Mouse (Mus musculus): ENCODE data around the gene Cd33. TPM values are rescaled to one million over a fixed set of nuclear protein-coding genes. Genes with fewer than 3 reads are reported as not detected.

Cd33 gene
- 26.9 and 29.0 TPM in 2 replicates for total RNA-seq (2017)

DNA sequence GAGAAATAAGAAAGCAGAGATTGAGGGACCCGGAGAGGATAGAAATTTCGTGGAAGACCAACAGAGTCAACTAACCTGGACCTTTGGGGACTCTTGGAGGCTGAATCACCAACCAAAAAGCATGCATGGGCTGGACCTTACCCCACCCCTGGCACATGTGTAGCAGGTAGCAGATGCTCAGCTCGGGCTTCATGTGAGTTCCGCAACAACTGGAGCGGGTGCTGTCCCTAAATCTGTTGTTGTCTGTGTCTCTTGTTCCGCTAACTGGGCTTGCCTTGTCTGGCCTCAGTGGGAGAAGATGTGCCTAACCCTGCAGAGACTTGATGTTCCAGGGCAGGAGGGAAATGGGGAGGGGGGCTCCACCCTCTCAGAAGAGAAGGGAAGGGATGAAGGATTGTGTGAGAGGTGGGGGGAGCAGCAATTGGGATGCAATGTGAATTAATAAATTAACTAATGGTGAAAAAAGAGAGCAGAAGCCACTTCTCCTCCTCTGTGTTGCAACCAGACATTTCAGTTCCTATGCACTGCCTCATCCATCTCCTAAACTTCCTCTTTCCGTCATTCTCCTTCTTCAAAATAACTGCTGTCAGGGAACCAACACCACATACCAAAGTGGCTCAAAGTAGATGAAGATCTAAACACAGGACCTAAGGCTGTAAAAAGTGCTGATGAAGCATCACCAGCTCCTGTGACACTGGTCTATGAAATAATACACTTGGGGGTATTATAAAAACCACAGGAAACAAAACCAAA, at the start of gene Cd33:
Cd33 (minus strand) TSS at position 204 of the 753 bp plus-strand sequence.
- ATAC-seq (replicated peaks in 1 of 2; ENCODE audit: insufficient read depth in 1 of 2, low FRiP score in 2 of 2, low TSS enrichment in 1 of 2, low read depth in 1 of 2, poor library complexity in 2 of 2, severe bottlenecking in 2 of 2) = peak; percentile 71 to 75

DNA sequence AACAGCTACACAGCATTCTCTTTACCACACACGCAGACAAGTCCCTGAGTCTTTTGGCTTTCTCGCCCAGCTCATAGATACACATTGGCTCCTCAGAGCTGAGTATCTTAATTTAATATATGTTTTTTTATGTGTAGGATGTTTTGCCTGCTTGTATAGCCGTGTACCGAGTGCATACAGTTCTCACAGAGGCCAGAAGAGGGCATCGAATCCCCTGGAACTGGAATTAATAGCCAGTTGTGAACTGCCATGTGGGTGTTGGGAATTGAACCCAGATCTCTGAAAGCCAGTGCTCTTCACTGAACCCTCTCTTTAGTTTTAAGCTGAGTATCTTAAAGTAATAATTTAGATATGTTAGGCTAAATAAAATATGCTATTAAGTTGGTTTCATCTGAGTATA, 40.6 kb upstream of the Cd33 start:
- ATAC-seq (replicated peaks in 1 of 2; ENCODE audit: insufficient read depth in 1 of 2, low FRiP score in 2 of 2, low TSS enrichment in 1 of 2, low read depth in 1 of 2, poor library complexity in 2 of 2, severe bottlenecking in 2 of 2) = no peak

DNA sequence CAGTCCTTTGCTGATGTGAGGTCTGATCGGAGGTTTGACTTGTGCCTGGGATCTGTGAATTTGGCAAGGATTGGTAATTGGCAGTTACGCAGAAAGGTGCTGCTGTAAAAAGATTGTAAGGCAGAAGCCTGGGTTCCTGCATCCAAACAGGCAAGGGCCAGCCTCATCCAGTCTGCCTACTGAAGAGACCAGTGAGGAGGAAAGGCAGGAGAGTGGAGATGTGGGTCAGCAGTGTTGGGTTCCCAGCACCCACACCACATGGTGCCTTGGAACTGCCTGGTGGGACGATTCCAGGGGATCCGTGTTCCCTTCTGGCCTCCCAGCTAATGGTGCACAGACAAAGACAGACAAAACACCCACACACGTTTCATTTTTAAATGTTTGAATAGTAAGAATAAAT, 36.3 kb upstream of the Cd33 start:
- no peak for ATAC-seq (replicated peaks in 1 of 2; ENCODE audit: insufficient read depth in 1 of 2, low FRiP score in 2 of 2, low TSS enrichment in 1 of 2, low read depth in 1 of 2, poor library complexity in 2 of 2, severe bottlenecking in 2 of 2)

DNA sequence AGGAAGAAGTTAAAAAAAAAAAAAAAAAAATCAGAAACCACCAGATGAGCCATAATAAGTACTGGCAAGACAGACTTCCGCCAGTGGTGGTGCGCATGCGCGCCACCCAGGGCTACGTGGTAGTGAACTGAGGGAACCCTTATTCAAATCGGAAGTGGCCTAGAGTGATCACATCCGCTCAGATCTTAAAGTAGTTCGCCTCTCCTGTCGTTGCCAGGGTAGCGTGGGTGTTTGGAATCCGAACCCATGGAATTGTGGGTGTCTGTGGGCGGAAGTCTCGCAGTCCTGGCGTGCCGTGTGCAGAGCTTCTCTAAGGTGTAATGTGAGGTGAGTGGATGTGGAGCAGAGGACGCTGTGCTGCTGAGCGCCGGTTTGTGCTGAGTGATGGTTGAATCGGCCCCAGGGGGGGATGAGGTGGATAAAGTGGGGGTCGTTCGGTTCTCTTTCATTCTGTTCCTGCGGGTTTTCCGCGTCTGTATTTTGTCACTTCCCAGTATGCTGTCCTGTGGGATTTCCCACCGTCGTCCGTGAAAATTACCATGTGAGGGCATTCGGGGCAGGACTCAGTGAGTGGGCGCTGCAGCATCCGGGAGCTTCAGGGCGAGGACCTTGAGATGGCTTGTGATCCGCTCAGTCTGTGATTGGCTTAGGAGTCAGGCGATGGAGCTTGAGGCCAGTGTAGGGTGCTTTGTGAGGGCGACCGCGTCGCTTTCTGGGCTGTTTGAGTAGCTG, 35.4 kb upstream of the Cd33 start, which contains the start of gene Zfp719:
Zfp719 (plus strand) TSS at position 171 of the 732 bp plus-strand sequence.
- ATAC-seq (replicated peaks in 1 of 2; ENCODE audit: insufficient read depth in 1 of 2, low FRiP score in 2 of 2, low TSS enrichment in 1 of 2, low read depth in 1 of 2, poor library complexity in 2 of 2, severe bottlenecking in 2 of 2) = peak; percentile 95 to 98

DNA sequence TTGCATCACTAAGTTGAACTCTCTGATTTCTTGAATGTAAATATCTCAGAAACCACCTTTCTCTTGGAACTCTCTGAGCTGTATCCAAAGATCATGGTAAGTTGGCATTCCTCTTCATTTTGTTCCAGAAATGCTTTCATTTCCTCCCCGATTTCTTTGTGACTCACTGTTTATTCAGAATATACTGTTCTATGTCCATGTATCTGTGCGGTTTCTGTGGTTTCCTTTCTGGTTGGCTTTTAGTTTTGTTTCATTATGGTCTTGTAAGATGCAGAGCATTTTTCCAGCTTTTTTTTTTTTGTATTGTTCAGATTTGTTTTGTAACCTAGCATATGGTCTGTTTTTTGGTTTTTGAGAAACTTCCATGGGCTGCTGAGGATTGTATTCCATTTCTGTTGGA, 27.0 kb upstream of the Cd33 start:
- ATAC-seq (replicated peaks in 1 of 2; ENCODE audit: insufficient read depth in 1 of 2, low FRiP score in 2 of 2, low TSS enrichment in 1 of 2, low read depth in 1 of 2, poor library complexity in 2 of 2, severe bottlenecking in 2 of 2) = no peak

DNA sequence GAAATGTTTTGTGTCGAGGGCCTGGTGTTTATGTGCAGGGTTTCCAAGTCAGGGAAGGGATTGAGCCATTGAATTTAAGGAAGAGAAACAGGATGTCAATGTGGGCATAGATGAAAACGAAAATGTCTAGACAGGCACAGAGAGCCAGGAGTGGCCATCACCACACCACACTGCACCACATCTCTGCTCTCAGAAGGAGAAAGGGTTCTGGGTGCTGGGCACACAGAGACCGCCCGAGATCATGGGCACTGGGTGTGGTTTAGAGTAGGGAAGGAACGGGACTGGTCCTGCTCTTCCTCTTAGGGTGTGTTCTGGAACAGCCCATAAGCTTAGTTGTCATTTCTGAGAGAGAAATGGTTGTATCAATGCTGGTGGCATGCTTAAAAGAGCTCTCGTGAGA, 19.1 kb upstream of the Cd33 start:
- ATAC-seq (replicated peaks in 1 of 2; ENCODE audit: insufficient read depth in 1 of 2, low FRiP score in 2 of 2, low TSS enrichment in 1 of 2, low read depth in 1 of 2, poor library complexity in 2 of 2, severe bottlenecking in 2 of 2) = 0 out of 4 replicates have a peak, but pooled peaks of 1 of the 2 experiments have one; percentile 1

DNA sequence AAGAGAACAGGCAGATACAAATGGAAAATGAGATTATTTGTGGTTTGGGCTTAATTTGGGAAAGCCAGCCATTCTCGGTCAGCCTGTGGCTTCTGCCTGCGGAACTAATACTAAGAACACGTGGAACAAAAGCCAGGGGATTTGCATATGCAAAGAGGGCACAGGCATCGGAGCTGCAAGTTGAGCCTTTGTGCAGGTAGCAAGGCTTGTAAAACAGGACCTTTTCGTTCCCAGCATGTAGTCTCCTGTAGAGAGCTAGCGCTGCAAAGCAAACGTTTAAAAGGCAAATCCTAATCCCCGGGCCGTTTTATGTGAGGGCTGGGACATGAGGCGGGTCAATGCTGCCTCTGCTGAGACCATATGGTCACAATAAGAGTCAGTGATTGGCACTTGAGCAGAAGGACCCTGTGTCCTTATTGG, 18.4 kb upstream of the Cd33 start:
- peak; percentile 30 to 44; a peak in 3 of 4 replicates for ATAC-seq (replicated peaks in 1 of 2; ENCODE audit: insufficient read depth in 1 of 2, low FRiP score in 2 of 2, low TSS enrichment in 1 of 2, low read depth in 1 of 2, poor library complexity in 2 of 2, severe bottlenecking in 2 of 2)

DNA sequence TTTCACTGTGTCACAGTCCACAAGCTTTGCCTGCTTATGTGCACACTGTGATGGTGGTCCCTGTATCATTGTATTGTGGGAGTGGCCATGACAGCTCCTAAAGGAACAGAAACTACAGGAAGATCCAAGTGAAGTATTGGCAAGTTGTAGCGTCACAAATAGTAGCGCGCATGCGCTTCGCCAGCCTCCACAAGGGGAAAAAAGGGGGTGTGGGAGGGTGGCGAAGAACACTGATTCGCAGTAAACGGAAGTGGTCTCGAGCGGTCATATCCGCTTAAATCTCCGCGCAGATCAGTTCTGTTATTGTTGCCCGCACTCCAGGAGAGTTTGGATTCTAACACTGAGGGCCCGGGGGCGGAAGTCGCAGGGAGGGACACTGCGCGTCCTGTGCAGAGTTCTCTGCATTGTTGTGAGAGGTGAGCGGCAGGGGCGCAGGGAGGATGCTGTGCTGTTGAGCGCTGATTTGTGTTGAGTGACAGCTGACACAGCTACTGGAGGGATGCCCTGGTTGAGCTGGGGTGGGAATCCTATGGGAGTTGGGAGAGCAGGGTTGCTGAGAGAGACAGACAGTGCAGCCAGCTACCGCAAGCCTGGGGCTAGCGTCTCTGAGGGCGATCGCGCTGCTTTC, 17.9 kb upstream of the Cd33 start, which contains the start of gene Zfp658:
Zfp658 (plus strand) TSS at position 251 of the 628 bp plus-strand sequence.
- peak; percentile 88 to 93 for ATAC-seq (replicated peaks in 1 of 2; ENCODE audit: insufficient read depth in 1 of 2, low FRiP score in 2 of 2, low TSS enrichment in 1 of 2, low read depth in 1 of 2, poor library complexity in 2 of 2, severe bottlenecking in 2 of 2)

DNA sequence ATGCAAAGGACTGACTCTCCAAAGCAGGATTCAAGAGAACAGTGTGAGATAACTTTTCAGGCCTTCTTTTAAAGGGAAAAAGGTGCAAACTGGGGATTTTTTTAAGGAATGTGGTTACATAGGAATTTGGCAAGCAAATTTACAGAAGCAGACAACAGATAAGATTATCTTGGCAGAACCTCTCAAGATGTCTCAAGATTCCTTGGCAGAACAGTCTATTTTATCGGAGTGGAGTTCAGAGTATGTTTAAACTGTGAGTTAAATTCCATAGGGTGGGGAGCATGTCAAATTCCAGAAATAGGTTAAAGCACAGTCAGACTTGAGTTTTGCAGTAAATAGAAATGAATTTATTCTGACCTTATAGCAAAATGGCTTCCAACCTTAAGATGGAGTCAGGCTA, 12.7 kb upstream of the Cd33 start:
- no peak for ATAC-seq (replicated peaks in 1 of 2; ENCODE audit: insufficient read depth in 1 of 2, low FRiP score in 2 of 2, low TSS enrichment in 1 of 2, low read depth in 1 of 2, poor library complexity in 2 of 2, severe bottlenecking in 2 of 2)

DNA sequence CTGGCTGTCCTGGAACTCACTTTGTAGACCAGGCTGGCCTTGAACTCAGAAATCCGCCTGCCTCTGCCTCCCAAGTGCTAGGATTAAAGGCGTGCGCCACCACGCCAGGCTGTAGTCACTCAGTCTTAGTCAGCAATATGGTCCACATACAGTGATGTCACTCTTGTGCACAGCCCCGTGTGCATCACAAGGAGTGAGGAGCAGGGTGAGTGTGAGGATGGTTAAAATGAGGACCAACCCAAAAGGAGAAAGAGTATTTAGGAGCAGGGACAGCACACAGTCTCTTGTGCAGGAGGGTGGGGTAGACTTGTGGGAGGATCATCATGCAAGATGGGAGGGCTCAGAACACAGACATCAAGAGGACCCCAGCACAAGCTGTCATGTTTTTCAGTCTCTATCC, 11.1 kb upstream of the Cd33 start:
- ATAC-seq (replicated peaks in 1 of 2; ENCODE audit: insufficient read depth in 1 of 2, low FRiP score in 2 of 2, low TSS enrichment in 1 of 2, low read depth in 1 of 2, poor library complexity in 2 of 2, severe bottlenecking in 2 of 2) = no peak

DNA sequence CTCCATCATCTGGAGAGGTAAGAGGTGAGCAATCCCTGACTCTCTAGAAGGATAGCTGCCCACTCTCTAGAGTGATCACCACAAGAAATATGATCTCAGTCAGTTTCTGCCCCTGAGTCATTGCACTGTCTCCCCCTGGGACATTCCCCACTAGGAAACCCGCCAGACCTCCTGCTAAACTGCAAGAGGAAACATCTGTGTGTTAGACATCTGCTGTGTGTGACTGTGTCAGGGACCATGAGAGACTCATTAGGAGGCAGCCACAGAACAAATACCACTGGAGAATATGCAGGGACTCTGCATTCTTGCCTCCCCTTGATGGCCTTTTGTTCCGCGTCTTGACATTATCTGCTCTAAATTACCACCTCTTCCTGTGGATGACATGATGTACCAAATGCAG, 10.3 kb upstream of the Cd33 start:
- ATAC-seq (replicated peaks in 1 of 2; ENCODE audit: insufficient read depth in 1 of 2, low FRiP score in 2 of 2, low TSS enrichment in 1 of 2, low read depth in 1 of 2, poor library complexity in 2 of 2, severe bottlenecking in 2 of 2) = peak; percentile 85 to 86

DNA sequence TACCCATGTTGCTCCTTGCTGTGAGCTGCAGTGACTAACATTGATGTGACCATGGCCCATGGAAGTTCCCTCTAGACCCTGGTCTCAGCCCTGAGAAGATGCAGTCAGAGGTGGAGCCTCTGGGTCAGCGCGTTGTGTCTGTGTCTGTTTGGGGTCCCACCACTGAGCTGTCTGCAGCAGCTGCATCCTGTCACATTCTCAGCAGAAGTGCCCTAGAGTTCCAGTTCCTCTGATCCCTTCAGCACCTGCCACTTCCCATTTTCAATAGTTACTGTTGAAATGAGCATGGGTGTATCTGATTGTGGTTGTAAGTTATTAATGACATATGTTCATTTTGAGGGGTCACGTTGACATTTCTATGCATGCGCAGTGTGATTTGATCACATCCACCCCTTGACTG, 8.9 kb upstream of the Cd33 start:
- ATAC-seq (replicated peaks in 1 of 2; ENCODE audit: insufficient read depth in 1 of 2, low FRiP score in 2 of 2, low TSS enrichment in 1 of 2, low read depth in 1 of 2, poor library complexity in 2 of 2, severe bottlenecking in 2 of 2) = peak; percentile 82 to 83

DNA sequence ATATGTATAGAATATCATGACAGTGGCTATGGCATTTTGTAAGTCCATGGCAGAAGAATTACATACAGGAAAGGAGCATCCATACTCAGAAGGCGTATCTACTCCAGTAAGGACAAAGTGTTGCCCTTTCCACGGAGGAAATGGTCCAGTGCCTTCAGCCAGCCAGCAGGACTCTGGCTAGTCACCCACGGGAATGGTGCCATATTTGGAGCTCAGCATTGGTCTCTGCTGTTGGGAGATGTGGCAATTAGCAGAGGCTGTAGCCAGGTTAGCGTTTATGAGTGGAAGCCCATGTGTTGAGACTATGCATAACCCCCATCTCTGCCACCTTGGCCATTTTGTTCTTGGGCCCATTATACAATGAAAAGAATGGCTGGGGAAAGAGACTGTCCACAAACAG, 4.0 kb upstream of the Cd33 start:
- ATAC-seq (replicated peaks in 1 of 2; ENCODE audit: insufficient read depth in 1 of 2, low FRiP score in 2 of 2, low TSS enrichment in 1 of 2, low read depth in 1 of 2, poor library complexity in 2 of 2, severe bottlenecking in 2 of 2) = no peak

DNA sequence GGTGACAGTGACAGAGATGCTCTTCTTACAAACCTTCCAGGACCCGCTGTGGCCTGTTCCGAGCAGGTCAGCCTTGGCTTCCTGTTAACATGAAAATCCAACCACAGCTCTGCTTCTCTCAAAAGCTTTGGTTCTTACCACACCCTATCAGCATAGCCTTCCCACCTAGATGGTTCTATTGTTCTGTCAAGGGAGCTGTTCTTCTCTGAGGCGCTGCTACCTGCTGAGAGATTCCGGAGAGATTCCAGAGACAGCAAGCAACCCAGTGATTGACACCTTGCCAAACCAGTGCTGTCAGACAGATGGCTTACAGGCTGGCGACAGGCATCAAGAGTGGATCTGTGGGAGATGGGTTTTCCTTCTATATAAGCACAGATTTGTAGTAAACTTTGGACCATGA, 3.4 kb upstream of the Cd33 start:
- ATAC-seq (replicated peaks in 1 of 2; ENCODE audit: insufficient read depth in 1 of 2, low FRiP score in 2 of 2, low TSS enrichment in 1 of 2, low read depth in 1 of 2, poor library complexity in 2 of 2, severe bottlenecking in 2 of 2) = no peak

DNA sequence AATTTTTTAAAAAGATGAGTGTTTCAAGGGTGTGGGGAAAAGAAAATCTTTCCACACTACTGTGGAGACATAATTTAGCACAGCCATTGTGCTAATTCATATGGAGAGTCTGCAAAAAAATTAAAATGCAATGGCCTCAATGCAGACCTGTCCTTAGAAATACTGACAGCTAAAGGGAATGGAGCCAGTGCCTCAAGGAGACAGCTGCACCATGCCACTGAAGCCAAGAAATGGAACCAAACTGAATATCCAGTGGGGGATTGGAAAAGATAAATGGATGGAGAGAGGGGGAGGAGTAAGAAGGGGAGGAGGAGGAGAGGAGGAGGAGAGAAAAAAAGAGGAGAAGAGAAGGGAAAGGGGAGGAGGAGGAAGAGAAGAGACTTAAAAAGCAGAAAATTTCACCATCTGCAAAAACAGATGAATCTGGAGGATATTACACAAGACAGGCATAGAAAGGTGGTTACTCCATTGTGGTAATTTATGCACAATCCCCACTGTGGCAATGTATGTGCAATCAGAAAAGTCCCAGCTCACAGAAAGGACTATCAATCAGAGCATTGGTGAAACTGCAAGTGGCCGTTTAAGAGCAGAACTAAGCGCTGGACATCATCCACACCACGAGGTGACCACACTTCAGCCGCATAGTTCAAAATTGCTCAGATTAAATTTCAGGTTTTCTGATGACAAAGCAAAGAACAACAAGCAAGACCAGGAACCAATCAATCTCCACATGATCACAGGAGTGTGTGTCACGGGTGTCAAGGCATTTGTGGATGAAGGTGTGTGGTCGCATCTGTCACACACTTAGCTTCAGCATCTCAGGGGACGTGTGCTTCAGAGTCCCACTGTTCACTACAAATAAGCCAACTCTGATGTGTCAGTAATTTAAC, 1.7 kb upstream of the Cd33 start:
- ATAC-seq (replicated peaks in 1 of 2; ENCODE audit: insufficient read depth in 1 of 2, low FRiP score in 2 of 2, low TSS enrichment in 1 of 2, low read depth in 1 of 2, poor library complexity in 2 of 2, severe bottlenecking in 2 of 2) = peak; percentile 38 to 75; a peak in 3 of 4 replicates

DNA sequence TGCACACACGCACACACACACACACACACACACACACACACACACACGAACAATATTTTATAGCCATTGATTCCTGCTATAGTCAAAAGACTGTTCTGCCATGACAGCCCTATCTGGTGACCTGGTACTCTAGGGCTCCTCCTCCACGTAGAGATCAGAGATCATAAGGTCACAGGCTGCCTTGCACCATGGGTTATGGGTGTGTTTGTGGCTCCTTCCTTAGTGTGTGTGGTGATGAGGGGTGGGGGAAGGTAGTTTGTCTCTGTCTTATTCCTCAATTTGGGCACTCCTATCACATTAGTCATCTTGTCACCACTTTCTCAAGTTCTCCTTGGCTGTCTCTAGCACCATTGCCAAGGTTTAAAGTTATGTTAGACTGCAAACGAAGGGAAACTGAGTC, 5.7 kb downstream of the Cd33 start:
- peak in 1 of 2 experiments; percentile 20; a peak in 1 of 4 replicates for ATAC-seq (replicated peaks in 1 of 2; ENCODE audit: insufficient read depth in 1 of 2, low FRiP score in 2 of 2, low TSS enrichment in 1 of 2, low read depth in 1 of 2, poor library complexity in 2 of 2, severe bottlenecking in 2 of 2)

DNA sequence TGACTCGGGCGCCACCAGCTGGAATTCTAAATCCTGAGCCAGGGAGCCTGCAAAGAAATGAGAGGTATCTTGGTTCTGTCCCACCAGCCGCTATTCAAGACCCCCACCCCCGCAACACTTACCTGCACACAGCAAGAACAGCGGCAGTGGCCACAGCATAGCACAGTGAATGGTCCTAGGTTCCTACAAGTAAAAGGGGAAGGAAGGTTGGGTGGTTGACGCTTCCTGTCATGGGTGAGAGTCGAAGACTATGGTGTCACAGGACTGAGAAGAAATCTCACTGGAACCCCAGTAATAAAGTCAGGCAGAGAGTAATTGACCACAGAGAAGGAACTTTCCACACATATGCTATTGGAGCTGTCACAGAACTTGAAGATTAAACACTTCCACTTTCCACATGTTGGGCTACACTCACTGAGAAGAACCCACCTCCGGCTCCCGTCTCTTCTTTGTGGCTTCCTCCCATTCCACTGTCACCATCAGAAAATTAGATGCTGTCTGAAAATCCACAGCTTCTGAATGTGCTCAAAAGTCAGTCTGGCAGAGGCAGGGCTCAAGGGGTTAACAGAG, 11.2 kb downstream of the Cd33 start:
- ATAC-seq (replicated peaks in 1 of 2; ENCODE audit: insufficient read depth in 1 of 2, low FRiP score in 2 of 2, low TSS enrichment in 1 of 2, low read depth in 1 of 2, poor library complexity in 2 of 2, severe bottlenecking in 2 of 2) = peak; percentile 90 to 91

Data from hematopoietic stem cell, adult 5-6 weeks (primary cell).